Mouse (Mus musculus): ENCODE measurements around the gene Tomm70a. TPM values are rescaled to one million over a fixed set of nuclear protein-coding genes. Genes with fewer than 3 reads are reported as not detected.
"Not testable (repeated sequence)": the region's sequence is repeated elsewhere in the genome, so short reads cannot be mapped to it uniquely, and the experiment has no call there.

Tomm70a gene
- polyA plus RNA-seq, 1 experiment from 2014 or later, result 55.9 TPM

GRCm38 (mm10) chr16:57159835-57160234 lies 38.3 kb downstream of the Tomm70a start:
- Histone ChIP-seq H3K4me3 (no peak overlapping the region), H3K27me3 (ENCODE audit: low read depth, poor library complexity, severe bottlenecking) (no peaks in the 10 kb centered on the region), H3K27ac (no peak overlapping the region), H3K36me3 (peaks cover 80% of the 10 kb centered on the region), H3K9me3 (replicated peaks) (no peaks in the 10 kb centered on the region), H3K4me1 (no peaks in the 10 kb centered on the region)
- DNase-seq (ENCODE audit: low spot score), result no peak
- 76% methylated on average over 7 of the region's 7 CpGs for WGBS

DNA sequence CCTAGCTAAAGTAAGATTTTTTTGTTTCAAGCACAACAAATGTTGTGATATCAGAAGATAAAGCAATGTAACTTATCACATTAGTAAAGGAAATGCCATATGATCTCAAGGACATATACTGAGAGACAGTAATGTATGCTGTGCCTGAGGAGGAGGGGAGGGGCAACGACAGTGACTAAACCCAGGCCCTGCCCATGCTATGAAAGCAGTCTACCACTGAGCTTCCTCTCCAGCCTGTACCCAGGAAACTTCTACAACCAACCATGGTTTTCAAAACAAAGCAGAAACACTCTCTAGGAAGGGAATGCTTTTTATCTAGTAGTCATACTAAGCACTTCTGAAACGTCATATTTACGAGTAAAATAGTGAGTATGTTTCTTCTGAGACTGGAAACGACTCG lies 41.3 kb downstream of the Tomm70a start:
- DNase-seq (ENCODE audit: low spot score), result no peak
- Histone ChIP-seq H3K4me3 (no peak overlapping the region), H3K4me1 (no peaks in the 10 kb centered on the region), H3K27ac (no peak overlapping the region), H3K36me3 (peaks cover 56% of the 10 kb centered on the region), H3K9me3 (replicated peaks) (no peaks in the 10 kb centered on the region), H3K27me3 (ENCODE audit: low read depth, poor library complexity, severe bottlenecking) (no peaks in the 10 kb centered on the region)
- WGBS, result 92% methylated on average over 5 of the region's 5 CpGs

- Histone ChIP-seq H3K4me1 (no peaks in the 10 kb centered on the region), H3K36me3 (peaks cover 48% of the 10 kb centered on the region), H3K4me3 (no peak overlapping the region), H3K27ac (no peak overlapping the region), H3K27me3 (ENCODE audit: low read depth, poor library complexity, severe bottlenecking) (no peaks in the 10 kb centered on the region), H3K9me3 (replicated peaks) (no peaks in the 10 kb centered on the region)
- WGBS, result 87% methylated on average over 1 of the region's 1 CpGs
- no peak for DNase-seq (ENCODE audit: low spot score)
Measured at GRCm38 (mm10) chr16:57163694-57164093, 42.2 kb downstream of the Tomm70a start.

- no peak for DNase-seq (ENCODE audit: low spot score)
- no peaks in the 10 kb centered on the region for H3K9me3 ChIP-seq (replicated peaks)
- WGBS, result 96% methylated on average over 5 of the region's 5 CpGs
- no peaks in the 10 kb centered on the region for H3K27me3 ChIP-seq (ENCODE audit: low read depth, poor library complexity, severe bottlenecking)
- H3K27ac ChIP-seq, result no peak overlapping the region
- peaks cover 37% of the 10 kb centered on the region for H3K36me3 ChIP-seq
- H3K4me3 ChIP-seq, result no peak overlapping the region
- no peaks in the 10 kb centered on the region for H3K4me1 ChIP-seq
Measured at GRCm38 (mm10) chr16:57165157-57165556, 43.7 kb downstream of the Tomm70a start.

DNA sequence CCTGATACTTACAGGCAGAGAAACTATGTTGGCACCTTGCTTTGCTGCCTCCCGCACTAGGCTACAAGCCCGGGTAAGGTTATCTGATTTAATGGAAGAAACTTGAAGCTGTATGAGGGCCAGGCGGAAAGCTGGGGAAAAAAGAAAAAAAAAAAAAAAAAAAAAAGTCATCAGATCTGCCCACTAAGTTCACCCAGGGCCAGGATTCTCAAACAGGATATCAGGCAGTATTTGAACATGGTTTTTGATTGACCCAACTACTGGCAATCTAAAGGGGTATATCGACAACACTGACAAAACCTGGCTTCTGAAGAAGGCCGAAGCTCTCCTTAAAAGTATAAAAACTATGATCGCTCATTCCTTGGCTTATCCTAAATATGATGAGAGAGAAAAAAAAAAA lies 44.6 kb downstream of the Tomm70a start:
- H3K36me3 ChIP-seq, result peaks cover 31% of the 10 kb centered on the region
- no peak overlapping the region for H3K27ac ChIP-seq
- DNase-seq (ENCODE audit: low spot score), result no peak
- no peaks in the 10 kb centered on the region for H3K9me3 ChIP-seq (replicated peaks)
- peak overlapping the region; percentile 79; the same call in 1 of the 2 replicates for H3K4me3 ChIP-seq
- H3K27me3 ChIP-seq (ENCODE audit: low read depth, poor library complexity, severe bottlenecking), result no peaks in the 10 kb centered on the region
- WGBS, result 89% methylated on average over 6 of the region's 6 CpGs
- H3K4me1 ChIP-seq, result no peaks in the 10 kb centered on the region

GRCm38 (mm10) chr16:57166611-57167513 lies 45.4 kb downstream of the Tomm70a start, which contains the start of gene Nit2:
Gene Nit2 (minus strand): TSS chr16:57167341.
- H3K36me3 ChIP-seq, result peaks cover 29% of the 10 kb centered on the region
- no peaks in the 10 kb centered on the region for H3K4me1 ChIP-seq
- DNase-seq (ENCODE audit: low spot score), result peak; percentile 97
- WGBS, result under 1% methylated on average over 58 of the region's 58 CpGs
- no peaks in the 10 kb centered on the region for H3K27me3 ChIP-seq (ENCODE audit: low read depth, poor library complexity, severe bottlenecking)
- peak within 1 kb of the TSS; percentile 79 for H3K4me3 ChIP-seq
- H3K9me3 ChIP-seq (replicated peaks), result no peaks in the 10 kb centered on the region
- H3K27ac ChIP-seq, result peak within 1 kb of the TSS; percentile 91

GRCm38 (mm10) chr16:57167514-57167912 lies 46.0 kb downstream of the Tomm70a start:
- H3K9me3 ChIP-seq (replicated peaks), result no peaks in the 10 kb centered on the region
- H3K4me3 ChIP-seq, result peak overlapping the region; percentile 79
- H3K27me3 ChIP-seq (ENCODE audit: low read depth, poor library complexity, severe bottlenecking), result no peaks in the 10 kb centered on the region
- peaks cover 28% of the 10 kb centered on the region for H3K36me3 ChIP-seq
- peak overlapping the region; percentile 91 for H3K27ac ChIP-seq
- H3K4me1 ChIP-seq, result no peaks in the 10 kb centered on the region
- WGBS, result 35% methylated on average over 5 of the region's 5 CpGs
- DNase-seq (ENCODE audit: low spot score), result no peak

DNA sequence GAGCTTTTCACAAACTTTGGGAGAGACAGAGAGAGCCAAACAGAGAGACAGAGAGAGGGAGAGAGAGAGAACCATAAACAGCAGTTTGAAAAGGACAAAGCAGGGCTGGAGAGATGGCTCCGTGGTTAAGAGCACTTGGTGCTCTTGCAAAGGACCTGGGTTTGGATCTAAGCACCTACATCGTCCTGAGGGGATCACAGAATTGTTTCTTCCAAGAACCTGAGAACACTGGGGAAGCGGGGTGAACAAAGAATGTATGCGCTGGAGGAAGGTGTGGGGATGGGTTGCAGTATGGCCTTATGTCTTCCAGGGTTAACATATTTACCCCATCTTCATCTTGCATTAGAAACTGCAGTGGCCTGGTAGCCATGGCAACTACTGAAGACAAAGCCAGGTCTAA lies 46.7 kb downstream of the Tomm70a start:
- no peaks in the 10 kb centered on the region for H3K9me3 ChIP-seq (replicated peaks)
- no peak overlapping the region for H3K4me3 ChIP-seq
- no peak for DNase-seq (ENCODE audit: low spot score)
- WGBS, result 69% methylated on average over 4 of the region's 4 CpGs
- no peak overlapping the region for H3K27ac ChIP-seq
- H3K36me3 ChIP-seq, result peaks cover 27% of the 10 kb centered on the region
- no peaks in the 10 kb centered on the region for H3K4me1 ChIP-seq
- no peaks in the 10 kb centered on the region for H3K27me3 ChIP-seq (ENCODE audit: low read depth, poor library complexity, severe bottlenecking)

DNA sequence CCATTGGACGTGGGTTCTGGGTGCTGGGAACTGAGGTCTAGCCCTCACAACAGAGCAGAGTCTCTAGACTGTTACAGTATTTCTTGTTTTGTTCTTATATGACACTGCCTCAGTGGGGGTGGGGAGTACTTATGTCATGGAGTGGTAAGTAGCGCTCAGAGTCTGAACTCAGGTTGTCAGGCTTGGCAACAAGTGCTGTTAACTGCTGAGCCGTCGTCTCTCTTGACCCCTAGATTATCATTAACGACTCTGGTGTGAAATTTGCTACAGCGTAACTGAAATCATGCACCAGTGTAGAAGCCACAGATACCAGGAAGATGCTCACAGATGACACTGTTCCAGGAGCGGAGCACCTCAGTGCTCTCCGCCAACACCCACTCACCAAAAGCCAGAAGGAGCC lies 49.7 kb downstream of the Tomm70a start:
- Histone ChIP-seq H3K36me3 (peaks cover 32% of the 10 kb centered on the region), H3K4me1 (no peaks in the 10 kb centered on the region), H3K27me3 (ENCODE audit: low read depth, poor library complexity, severe bottlenecking) (no peaks in the 10 kb centered on the region), H3K4me3 (no peak overlapping the region), H3K27ac (no peak overlapping the region), H3K9me3 (replicated peaks) (no peaks in the 10 kb centered on the region)
- no peak for DNase-seq (ENCODE audit: low spot score)
- WGBS, result 91% methylated on average over 8 of the region's 8 CpGs

- H3K4me3 ChIP-seq, result no peak overlapping the region
- no peaks in the 10 kb centered on the region for H3K9me3 ChIP-seq (replicated peaks)
- H3K4me1 ChIP-seq, result no peaks in the 10 kb centered on the region
- H3K36me3 ChIP-seq, result peaks cover 35% of the 10 kb centered on the region
- no peaks in the 10 kb centered on the region for H3K27me3 ChIP-seq (ENCODE audit: low read depth, poor library complexity, severe bottlenecking)
- H3K27ac ChIP-seq, result no peak overlapping the region
- 92% methylated on average over 6 of the region's 6 CpGs for WGBS
- no peak for DNase-seq (ENCODE audit: low spot score)
Measured at GRCm38 (mm10) chr16:57171570-57171969, 50.1 kb downstream of the Tomm70a start.

DNA sequence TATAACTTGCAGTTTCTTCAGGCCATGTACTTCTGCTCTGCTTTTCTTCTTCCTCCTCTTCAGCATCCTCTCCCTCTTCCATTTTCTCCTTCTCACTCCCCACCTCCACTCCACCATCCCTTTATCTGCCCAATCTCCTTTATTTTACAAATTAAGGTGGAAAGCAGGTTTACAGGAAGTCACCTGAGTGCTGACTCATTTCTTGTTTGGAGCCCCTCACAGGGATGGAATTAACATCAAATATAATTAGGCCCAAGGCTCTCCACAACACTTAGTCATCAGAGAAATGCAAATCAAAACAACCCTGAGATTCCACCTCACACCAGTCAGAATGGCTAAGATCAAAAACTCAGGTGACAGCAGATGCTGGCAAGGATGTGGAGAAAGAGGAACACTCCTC lies 53.0 kb downstream of the Tomm70a start:
- not testable (repeated sequence) for DNase-seq (ENCODE audit: low spot score); H3K9me3 ChIP-seq (replicated peaks); H3K4me3 ChIP-seq; H3K27ac ChIP-seq; H3K27me3 ChIP-seq (ENCODE audit: low read depth, poor library complexity, severe bottlenecking); H3K4me1 ChIP-seq
- H3K36me3 ChIP-seq, result peaks cover 44% of the 10 kb centered on the region

DNA sequence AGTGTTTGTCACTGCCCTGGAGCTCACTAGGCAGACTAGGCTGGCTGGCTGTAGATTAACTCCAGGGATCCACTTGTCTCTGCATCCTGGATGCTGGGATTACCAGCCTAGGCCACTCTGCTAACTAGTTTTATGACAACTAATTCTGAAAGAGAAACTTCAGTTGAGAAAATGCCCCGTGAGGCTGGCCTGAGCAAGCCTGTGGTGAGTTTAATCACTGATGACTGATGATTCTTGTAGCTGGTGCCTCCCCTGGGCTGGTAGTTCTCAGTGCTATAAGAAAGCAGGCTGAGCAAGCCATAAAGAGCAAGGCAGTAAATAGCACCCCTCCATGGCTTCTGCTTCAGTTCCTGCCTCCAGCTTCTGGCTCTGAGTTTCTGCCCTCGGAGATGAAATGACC lies 54.2 kb downstream of the Tomm70a start:
- no peaks in the 10 kb centered on the region for H3K27me3 ChIP-seq (ENCODE audit: low read depth, poor library complexity, severe bottlenecking)
- H3K4me1 ChIP-seq, result no peaks in the 10 kb centered on the region
- H3K4me3 ChIP-seq, result no peak overlapping the region
- 70% methylated on average over 2 of the region's 2 CpGs for WGBS
- H3K9me3 ChIP-seq (replicated peaks), result no peaks in the 10 kb centered on the region
- peaks cover 47% of the 10 kb centered on the region for H3K36me3 ChIP-seq
- H3K27ac ChIP-seq, result no peak overlapping the region
- DNase-seq (ENCODE audit: low spot score), result no peak

- 91% methylated on average over 7 of the region's 7 CpGs for WGBS
- no peaks in the 10 kb centered on the region for H3K4me1 ChIP-seq
- H3K36me3 ChIP-seq, result peaks cover 44% of the 10 kb centered on the region
Measured at GRCm38 (mm10) chr16:57176276-57176675, 54.8 kb downstream of the Tomm70a start.

More at GRCm38 (mm10) chr16:57176276-57176675, 54.8 kb downstream of the Tomm70a start:
- H3K9me3 ChIP-seq (replicated peaks), result no peaks in the 10 kb centered on the region
- no peaks in the 10 kb centered on the region for H3K27me3 ChIP-seq (ENCODE audit: low read depth, poor library complexity, severe bottlenecking)
- DNase-seq (ENCODE audit: low spot score), result no peak
- H3K4me3 ChIP-seq, result no peak overlapping the region
- H3K27ac ChIP-seq, result no peak overlapping the region

Data from limb, embryonic 10.5 days (tissue).